Mouse (Mus musculus): ENCODE results near the gene Ubap2. TPM values are rescaled to one million over a fixed set of nuclear protein-coding genes. Genes with fewer than 3 reads are reported as not detected.
A peak's percentile ranks its signal among the peaks of the same experiment; 100 is the strongest.

Ubap2 gene
- polyA plus RNA-seq (2015; fragmentation: Nextera tagmentation; extraction: Ambion mirVana) = 17.9 and 19.5 TPM in 2 replicates

- Histone ChIP-seq H3K27ac (replicated peaks) (peak within 1 kb of the TSS; percentile 97), H3K9ac (ENCODE audit: low read length) (peak within 1 kb of the TSS; percentile 92), H3K27me3 (ENCODE audit: control insufficient read depth, insufficient read depth, low read length) (no peaks in the 10 kb centered on the region), H3K4me1 (replicated peaks; ENCODE audit: control insufficient read depth, insufficient read depth) (peaks cover 2% of the 10 kb centered on the region), H3K9me3 (ENCODE audit: control insufficient read depth, low read length) (no peaks in the 10 kb centered on the region), H3K4me3 (ENCODE audit: low read depth, low read length) (peak within 1 kb of the TSS; percentile 82), H3K36me3 (ENCODE audit: control insufficient read depth, insufficient read depth, low read length) (no peaks in the 10 kb centered on the region), H3K4me2 (replicated peaks; ENCODE audit: low read depth) (peak within 1 kb of the TSS; percentile 86)
- under 1% methylated on average over 60 of the region's 60 CpGs for WGBS
- peak; percentile 97 for DNase-seq (ENCODE audit: low spot score)
- ATAC-seq (ENCODE audit: low FRiP score, low TSS enrichment) = peak; percentile 98
- no peak for TF ChIP-seq EP300 (optimal IDR thresholded peaks at IDR 0.05)
- peak; percentile 3; the same call in 1 of the 2 replicates for TF ChIP-seq CTCF (IDR thresholded peaks at IDR 0.05; ENCODE audit: low read depth)
Measured at GRCm38 (mm10) chr4:41274980-41275850, at the start of gene Ubap2. Gene Ubap2 (minus strand): TSS chr4:41275144.

GRCm38 (mm10) chr4:41320971-41321370 lies 46.0 kb upstream of the Ubap2 start:
- Histone ChIP-seq H3K9me3 (ENCODE audit: control insufficient read depth, low read length) (no peaks in the 10 kb centered on the region), H3K9ac (ENCODE audit: low read length) (no peak overlapping the region), H3K27ac (replicated peaks) (no peak overlapping the region), H3K4me3 (ENCODE audit: low read depth, low read length) (no peak overlapping the region), H3K36me3 (ENCODE audit: control insufficient read depth, insufficient read depth, low read length) (no peaks in the 10 kb centered on the region), H3K4me1 (replicated peaks; ENCODE audit: control insufficient read depth, insufficient read depth) (no peaks in the 10 kb centered on the region), H3K4me2 (replicated peaks; ENCODE audit: low read depth) (no peak overlapping the region), H3K27me3 (ENCODE audit: control insufficient read depth, insufficient read depth, low read length) (no peaks in the 10 kb centered on the region)
- DNase-seq (ENCODE audit: low spot score) (peak; percentile 31), ATAC-seq (ENCODE audit: low FRiP score, low TSS enrichment) (peak; percentile 77)
- TF ChIP-seq EP300 (optimal IDR thresholded peaks at IDR 0.05) = no peak
- TF ChIP-seq CTCF (IDR thresholded peaks at IDR 0.05; ENCODE audit: low read depth) = no peak
- 42% methylated on average over 4 of the region's 4 CpGs for WGBS

- DNase-seq (ENCODE audit: low spot score) (no peak), ATAC-seq (ENCODE audit: low FRiP score, low TSS enrichment) (no peak)
- H3K9me3 ChIP-seq (ENCODE audit: control insufficient read depth, low read length) = no peaks in the 10 kb centered on the region
- no peaks in the 10 kb centered on the region for H3K27me3 ChIP-seq (ENCODE audit: control insufficient read depth, insufficient read depth, low read length)
- H3K9ac ChIP-seq (ENCODE audit: low read length) = no peak overlapping the region
- no peak overlapping the region for H3K27ac ChIP-seq (replicated peaks)
- H3K36me3 ChIP-seq (ENCODE audit: control insufficient read depth, insufficient read depth, low read length) = no peaks in the 10 kb centered on the region
- H3K4me2 ChIP-seq (replicated peaks; ENCODE audit: low read depth) = no peak overlapping the region
- 61% methylated on average over 5 of the region's 5 CpGs for WGBS
- H3K4me3 ChIP-seq (ENCODE audit: low read depth, low read length) = no peak overlapping the region
- no peak for TF ChIP-seq EP300 (optimal IDR thresholded peaks at IDR 0.05)
- TF ChIP-seq CTCF (IDR thresholded peaks at IDR 0.05; ENCODE audit: low read depth) = no peak
- H3K4me1 ChIP-seq (replicated peaks; ENCODE audit: control insufficient read depth, insufficient read depth) = peaks cover 7% of the 10 kb centered on the region; the same call in 1 of the 2 replicates
Measured at GRCm38 (mm10) chr4:41318267-41318666, 43.3 kb upstream of the Ubap2 start.

- 15% methylated on average over 8 of the region's 8 CpGs for WGBS
- Histone ChIP-seq H3K27ac (replicated peaks) (peak overlapping the region; percentile 100), H3K27me3 (ENCODE audit: control insufficient read depth, insufficient read depth, low read length) (no peaks in the 10 kb centered on the region), H3K9me3 (ENCODE audit: control insufficient read depth, low read length) (no peaks in the 10 kb centered on the region), H3K4me3 (ENCODE audit: low read depth, low read length) (peak overlapping the region; percentile 76), H3K9ac (ENCODE audit: low read length) (peak overlapping the region; percentile 51), H3K4me2 (replicated peaks; ENCODE audit: low read depth) (peak overlapping the region; percentile 58), H3K36me3 (ENCODE audit: control insufficient read depth, insufficient read depth, low read length) (no peaks in the 10 kb centered on the region), H3K4me1 (replicated peaks; ENCODE audit: control insufficient read depth, insufficient read depth) (peaks cover 7% of the 10 kb centered on the region; the same call in 1 of the 2 replicates)
- DNase-seq (ENCODE audit: low spot score) (peak; percentile 58), ATAC-seq (ENCODE audit: low FRiP score, low TSS enrichment) (peak; percentile 48)
- no peak for TF ChIP-seq EP300 (optimal IDR thresholded peaks at IDR 0.05)
- no peak for TF ChIP-seq CTCF (IDR thresholded peaks at IDR 0.05; ENCODE audit: low read depth)
Measured at GRCm38 (mm10) chr4:41315173-41315572, 40.2 kb upstream of the Ubap2 start.

GRCm38 (mm10) chr4:41314141-41315129 lies 39.5 kb upstream of the Ubap2 start, which contains the start of gene Dcaf12:
Gene Dcaf12 (minus strand): TSS chr4:41314889.
- Histone ChIP-seq H3K36me3 (ENCODE audit: control insufficient read depth, insufficient read depth, low read length) (no peaks in the 10 kb centered on the region), H3K27ac (replicated peaks) (peak within 1 kb of the TSS; percentile 100), H3K27me3 (ENCODE audit: control insufficient read depth, insufficient read depth, low read length) (no peaks in the 10 kb centered on the region), H3K4me3 (ENCODE audit: low read depth, low read length) (peak within 1 kb of the TSS; percentile 76), H3K9me3 (ENCODE audit: control insufficient read depth, low read length) (no peaks in the 10 kb centered on the region), H3K4me1 (replicated peaks; ENCODE audit: control insufficient read depth, insufficient read depth) (peaks cover 7% of the 10 kb centered on the region; the same call in 1 of the 2 replicates), H3K9ac (ENCODE audit: low read length) (peak within 1 kb of the TSS; percentile 98), H3K4me2 (replicated peaks; ENCODE audit: low read depth) (peak within 1 kb of the TSS; percentile 86)
- DNase-seq (ENCODE audit: low spot score) (peak; percentile 98), ATAC-seq (ENCODE audit: low FRiP score, low TSS enrichment) (peak; percentile 95)
- WGBS = under 1% methylated on average over 70 of the region's 70 CpGs
- no peak for TF ChIP-seq CTCF (IDR thresholded peaks at IDR 0.05; ENCODE audit: low read depth)
- peak; percentile 25 for TF ChIP-seq EP300 (optimal IDR thresholded peaks at IDR 0.05)
